Mouse (Mus musculus): Measurements from ENCODE around the gene Cpxcr1. TPM values are rescaled to one million over a fixed set of nuclear protein-coding genes. Genes with fewer than 3 reads are reported as not detected.

Cpxcr1 gene
- polyA plus RNA-seq (2016; fragmentation: Nextera tagmentation; extraction: Ambion mirVana): not detected in 2 replicates

GRCm38 (mm10) chrX:116448644-116449043 lies at the start of gene Cpxcr1:
Gene Cpxcr1, plus strand, starts transcription at chrX:116448944.
- no peaks in the 10 kb centered on the region for H3K9me3 ChIP-seq
- H3K9ac ChIP-seq: no peak within 1 kb of the TSS
- H3K27me3 ChIP-seq (replicated peaks): no peaks in the 10 kb centered on the region
- H3K4me2 ChIP-seq (replicated peaks): no peak within 1 kb of the TSS
- H3K36me3 ChIP-seq: no peaks in the 10 kb centered on the region
- no peak within 1 kb of the TSS for H3K4me3 ChIP-seq
- ATAC-seq (ENCODE audit: low FRiP score, low read depth): no peak
- H3K27ac ChIP-seq: no peak within 1 kb of the TSS
- H3K4me1 ChIP-seq: no peaks in the 10 kb centered on the region

Other genes with a start within 250 kb of the Cpxcr1 start
- gene H2afb2, start 232.2 kb downstream of the Cpxcr1 start, polyA plus RNA-seq (2016; fragmentation: Nextera tagmentation; extraction: Ambion mirVana): not detected in 2 replicates

All from neural tube, embryonic 12.5 days (tissue).